Mouse (Mus musculus): ENCODE measurements around the gene Il9r. TPM values are rescaled to one million over a fixed set of nuclear protein-coding genes. Genes with fewer than 3 reads are reported as not detected.
A peak's percentile ranks its signal among the peaks of the same experiment; 100 is the strongest.

The Il9r gene
- polyA plus RNA-seq, 1 experiment from 2014 or later, result not detected

GRCm38 (mm10) chr11:32224468-32225139 is 24.5 kb upstream of the Il9r start:
- no peak for ATAC-seq (replicated peaks; ENCODE audit: low FRiP score)
- H3K4me3 ChIP-seq (ENCODE audit: low read depth, low read length), result no peak overlapping the region

DNA sequence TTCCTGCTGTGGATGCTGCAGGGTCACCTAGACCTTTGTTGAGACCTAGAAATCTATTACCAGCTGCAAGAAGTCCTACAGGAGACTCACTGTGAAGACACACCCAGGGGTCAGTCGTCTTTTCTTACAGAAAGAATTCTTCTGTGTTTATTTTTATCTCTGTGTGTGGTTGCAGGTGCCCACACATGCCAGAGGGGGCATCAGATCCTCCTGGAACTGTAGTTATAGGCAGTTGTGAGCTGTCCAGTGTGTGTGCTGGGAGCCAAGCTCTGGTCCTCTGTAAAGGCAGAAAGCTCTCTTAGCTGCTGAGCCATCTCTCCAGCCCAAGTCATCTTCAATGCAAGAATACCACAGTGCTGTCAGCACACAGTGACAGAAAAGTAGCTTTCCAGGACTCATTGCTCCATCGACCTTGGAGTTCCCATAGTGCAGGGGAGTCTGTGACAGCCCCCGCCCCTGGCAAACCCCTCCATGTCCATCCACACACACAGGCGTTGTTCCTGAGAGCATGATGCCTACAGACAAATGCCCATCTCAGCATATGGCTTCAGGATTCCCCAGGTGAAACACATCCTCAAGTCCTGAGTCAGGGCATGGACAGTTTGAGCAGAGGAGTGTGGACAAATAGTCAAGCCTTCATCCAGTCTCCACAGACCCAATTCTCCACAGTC is 23.4 kb upstream of the Il9r start:
- no peak for DNase-seq (ENCODE audit: low spot score)
- Histone ChIP-seq H3K9me3 (ENCODE audit: control insufficient read depth, low read length) (no peaks in the 10 kb centered on the region), H3K27ac (ENCODE audit: low read depth, low read length) (no peak overlapping the region), H3K27me3 (ENCODE audit: control insufficient read depth, insufficient read depth, low read length) (peaks cover 11% of the 10 kb centered on the region; the same call in 1 of the 2 replicates), H3K4me1 (replicated peaks; ENCODE audit: control insufficient read depth, insufficient read depth, low read length) (peaks cover 15% of the 10 kb centered on the region), H3K36me3 (ENCODE audit: control insufficient read depth, insufficient read depth, low read length) (no peaks in the 10 kb centered on the region), H3K4me3 (ENCODE audit: low read depth, low read length) (no peak overlapping the region), H3K4me2 (ENCODE audit: low read depth, low read length, severe bottlenecking) (no peak overlapping the region), H3K9ac (ENCODE audit: low read length) (no peak overlapping the region)
- ATAC-seq (replicated peaks; ENCODE audit: low FRiP score), result no peak
- WGBS, result 72% methylated on average over 4 of the region's 4 CpGs

More at GRCm38 (mm10) chr11:32224468-32225139, 24.5 kb upstream of the Il9r start:
- WGBS, result 36% methylated on average over 4 of the region's 4 CpGs
- Histone ChIP-seq H3K27me3 (ENCODE audit: control insufficient read depth, insufficient read depth, low read length) (peaks cover 11% of the 10 kb centered on the region; the same call in 1 of the 2 replicates), H3K9ac (ENCODE audit: low read length) (no peak overlapping the region), H3K4me1 (replicated peaks; ENCODE audit: control insufficient read depth, insufficient read depth, low read length) (peaks cover 15% of the 10 kb centered on the region), H3K4me2 (ENCODE audit: low read depth, low read length, severe bottlenecking) (no peak overlapping the region), H3K9me3 (ENCODE audit: control insufficient read depth, low read length) (no peaks in the 10 kb centered on the region), H3K36me3 (ENCODE audit: control insufficient read depth, insufficient read depth, low read length) (no peaks in the 10 kb centered on the region; the same call in 1 of the 2 replicates), H3K27ac (ENCODE audit: low read depth, low read length) (no peak overlapping the region)
- no peak for DNase-seq (ENCODE audit: low spot score)

DNA sequence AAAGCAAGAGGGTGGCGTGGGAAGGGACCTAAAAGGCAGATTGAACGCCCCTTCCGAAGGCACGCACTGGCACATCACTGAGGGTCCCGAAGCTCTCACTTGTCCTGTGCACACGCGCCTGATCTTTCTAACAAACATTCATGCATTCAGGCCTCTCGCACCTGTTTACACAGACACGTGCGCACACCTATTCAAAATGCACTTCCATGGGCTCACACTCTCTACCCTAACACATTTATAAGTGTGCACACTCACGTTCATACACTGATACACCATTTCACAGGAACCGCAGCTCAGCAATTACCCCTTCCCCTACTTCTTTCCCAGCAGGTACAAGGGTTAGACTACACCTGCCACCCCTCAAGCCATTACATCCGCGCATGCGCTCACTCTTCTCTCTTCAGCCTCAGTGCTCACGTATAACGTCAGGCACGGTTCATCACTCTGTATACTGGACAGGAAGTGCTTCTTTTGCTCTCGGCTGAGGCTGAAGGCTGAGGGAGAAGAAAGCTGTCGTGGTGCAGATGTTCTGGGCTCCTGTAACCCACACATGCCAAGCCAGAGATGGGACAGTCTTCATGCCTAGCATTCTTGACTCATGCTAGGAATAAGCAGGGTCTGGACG is 22.6 kb upstream of the Il9r start:
- Histone ChIP-seq H3K27ac (ENCODE audit: low read depth, low read length) (no peak overlapping the region), H3K4me3 (ENCODE audit: low read depth, low read length) (peak overlapping the region; percentile 74), H3K4me2 (ENCODE audit: low read depth, low read length, severe bottlenecking) (peak overlapping the region; percentile 99), H3K27me3 (ENCODE audit: control insufficient read depth, insufficient read depth, low read length) (peaks cover 11% of the 10 kb centered on the region; the same call in 1 of the 2 replicates), H3K36me3 (ENCODE audit: control insufficient read depth, insufficient read depth, low read length) (no peaks in the 10 kb centered on the region), H3K9me3 (ENCODE audit: control insufficient read depth, low read length) (no peaks in the 10 kb centered on the region), H3K9ac (ENCODE audit: low read length) (peak overlapping the region; percentile 78; the same call in 1 of the 2 replicates), H3K4me1 (replicated peaks; ENCODE audit: control insufficient read depth, insufficient read depth, low read length) (peaks cover 15% of the 10 kb centered on the region)
- no peak for ATAC-seq (replicated peaks; ENCODE audit: low FRiP score)
- 8% methylated on average over 21 of the region's 21 CpGs for WGBS
- no peak for DNase-seq (ENCODE audit: low spot score)

GRCm38 (mm10) chr11:32221951-32222409 is 21.9 kb upstream of the Il9r start, which contains the start of gene Rhbdf1:
Gene Rhbdf1, minus strand, starts transcription at chr11:32222300.
- H3K4me1 ChIP-seq (replicated peaks; ENCODE audit: control insufficient read depth, insufficient read depth, low read length), result peaks cover 12% of the 10 kb centered on the region
- peak within 1 kb of the TSS; percentile 25 for H3K27ac ChIP-seq (ENCODE audit: low read depth, low read length)
- H3K4me3 ChIP-seq (ENCODE audit: low read depth, low read length), result peak within 1 kb of the TSS; percentile 74
- no peaks in the 10 kb centered on the region for H3K36me3 ChIP-seq (ENCODE audit: control insufficient read depth, insufficient read depth, low read length)
- DNase-seq (ENCODE audit: low spot score) (no peak), ATAC-seq (replicated peaks; ENCODE audit: low FRiP score) (peak; percentile 43)
- peaks cover 11% of the 10 kb centered on the region; the same call in 1 of the 2 replicates for H3K27me3 ChIP-seq (ENCODE audit: control insufficient read depth, insufficient read depth, low read length)
- peak within 1 kb of the TSS; percentile 78 for H3K9ac ChIP-seq (ENCODE audit: low read length)
- under 1% methylated on average over 66 of the region's 72 CpGs for WGBS
- no peaks in the 10 kb centered on the region for H3K9me3 ChIP-seq (ENCODE audit: control insufficient read depth, low read length)
- H3K4me2 ChIP-seq (ENCODE audit: low read depth, low read length, severe bottlenecking), result peak within 1 kb of the TSS; percentile 99

GRCm38 (mm10) chr11:32221225-32221950 is 21.3 kb upstream of the Il9r start:
- H3K27ac ChIP-seq (ENCODE audit: low read depth, low read length), result peak overlapping the region; percentile 25
- peak overlapping the region; percentile 78 for H3K9ac ChIP-seq (ENCODE audit: low read length)
- no peaks in the 10 kb centered on the region for H3K36me3 ChIP-seq (ENCODE audit: control insufficient read depth, insufficient read depth, low read length)
- peak overlapping the region; percentile 99 for H3K4me2 ChIP-seq (ENCODE audit: low read depth, low read length, severe bottlenecking)
- H3K4me3 ChIP-seq (ENCODE audit: low read depth, low read length), result peak overlapping the region; percentile 74
- H3K27me3 ChIP-seq (ENCODE audit: control insufficient read depth, insufficient read depth, low read length), result peaks cover 11% of the 10 kb centered on the region; the same call in 1 of the 2 replicates
- no peaks in the 10 kb centered on the region for H3K9me3 ChIP-seq (ENCODE audit: control insufficient read depth, low read length)
- peak; percentile 16 for ATAC-seq (replicated peaks; ENCODE audit: low FRiP score)
- WGBS, result under 1% methylated on average over 45 of the region's 46 CpGs
- DNase-seq (ENCODE audit: low spot score), result peak; percentile 81
- H3K4me1 ChIP-seq (replicated peaks; ENCODE audit: control insufficient read depth, insufficient read depth, low read length), result peaks cover 12% of the 10 kb centered on the region

DNA sequence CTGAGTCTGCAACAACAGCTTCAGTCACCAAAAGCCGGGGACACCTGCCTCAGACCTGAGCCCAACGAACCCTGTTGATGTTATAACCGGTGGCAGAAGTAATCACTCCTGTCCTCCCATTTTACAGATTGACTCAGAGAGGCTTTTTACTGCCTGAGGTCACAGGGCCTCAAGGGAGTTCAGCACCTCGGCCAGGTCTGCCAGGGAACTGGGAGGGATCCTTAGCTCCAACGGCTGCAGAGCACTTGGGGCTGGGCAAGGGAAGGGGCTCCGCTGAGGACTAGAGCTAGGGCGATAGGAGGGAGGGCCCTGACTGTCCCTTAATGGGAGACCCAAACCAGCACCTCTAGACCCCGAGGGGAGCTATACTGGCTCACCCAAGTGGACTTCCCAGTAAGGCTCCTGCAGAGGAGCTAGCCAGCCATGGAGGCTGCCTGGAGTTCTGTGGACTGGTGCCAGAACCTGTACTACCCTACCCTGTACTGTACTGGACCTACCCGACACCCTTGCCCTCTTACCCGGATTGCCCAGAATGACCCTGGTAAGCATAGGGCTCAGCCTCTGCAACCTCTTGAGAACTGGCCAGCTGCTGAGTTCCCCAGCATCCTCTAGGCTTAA is 20.6 kb upstream of the Il9r start:
- Histone ChIP-seq H3K4me2 (ENCODE audit: low read depth, low read length, severe bottlenecking) (peak overlapping the region; percentile 99), H3K36me3 (ENCODE audit: control insufficient read depth, insufficient read depth, low read length) (no peaks in the 10 kb centered on the region), H3K4me3 (ENCODE audit: low read depth, low read length) (peak overlapping the region; percentile 74), H3K27me3 (ENCODE audit: control insufficient read depth, insufficient read depth, low read length) (peaks cover 11% of the 10 kb centered on the region; the same call in 1 of the 2 replicates), H3K4me1 (replicated peaks; ENCODE audit: control insufficient read depth, insufficient read depth, low read length) (peaks cover 12% of the 10 kb centered on the region), H3K9me3 (ENCODE audit: control insufficient read depth, low read length) (no peaks in the 10 kb centered on the region), H3K9ac (ENCODE audit: low read length) (peak overlapping the region; percentile 78), H3K27ac (ENCODE audit: low read depth, low read length) (no peak overlapping the region)
- ATAC-seq (replicated peaks; ENCODE audit: low FRiP score) (peak; percentile 1; the same call in 1 of the 2 replicates), DNase-seq (ENCODE audit: low spot score) (no peak)
- WGBS, result 31% methylated on average over 10 of the region's 10 CpGs

- Histone ChIP-seq H3K9ac (ENCODE audit: low read length) (no peak overlapping the region), H3K36me3 (ENCODE audit: control insufficient read depth, insufficient read depth, low read length) (no peaks in the 10 kb centered on the region), H3K27ac (ENCODE audit: low read depth, low read length) (no peak overlapping the region), H3K4me3 (ENCODE audit: low read depth, low read length) (no peak overlapping the region), H3K4me2 (ENCODE audit: low read depth, low read length, severe bottlenecking) (no peak overlapping the region), H3K27me3 (ENCODE audit: control insufficient read depth, insufficient read depth, low read length) (peaks cover 11% of the 10 kb centered on the region; the same call in 1 of the 2 replicates), H3K4me1 (replicated peaks; ENCODE audit: control insufficient read depth, insufficient read depth, low read length) (peaks cover 12% of the 10 kb centered on the region), H3K9me3 (ENCODE audit: control insufficient read depth, low read length) (no peaks in the 10 kb centered on the region)
- 90% methylated on average over 10 of the region's 10 CpGs for WGBS
- ATAC-seq (replicated peaks; ENCODE audit: low FRiP score) (no peak), DNase-seq (ENCODE audit: low spot score) (no peak)
Measured at GRCm38 (mm10) chr11:32219287-32219686, 19.2 kb upstream of the Il9r start.

All from forebrain, embryonic 11.5 days (tissue).